Comparison of ENCODE assay signal across 17 mouse cellular contexts in genomic region chr8:78604426-78604825, GRCm38 (mm10).
"Had no signal": no experiment of that assay in that cellular context is flagged by ENCODE, and none has a peak within 500 bp of the region (broad histone marks: within the 10 kb centered on the region; RNA-seq: fewer than 3 reads in every experiment).

No protein-coding gene starts in this region.

- H3K27ac ChIP-seq: kidney, embryonic 15.5 days; left cerebral cortex, adult 2 months; liver, embryonic 15.5 days; lung, embryonic 15.5 days; midbrain, embryonic 10.5 days; midbrain, embryonic 13.5 days; stomach, embryonic 15.5 days had no signal

- DNase-seq: kidney, adult 18-20 months; kidney, postnatal 10 days; layer of hippocampus, postnatal 36 days; lung, adult 18-20 months; lung, postnatal 10 days; lung, postnatal 36 days; thymus, postnatal 25 days had no signal

- H3K4me3 ChIP-seq: kidney, embryonic 15.5 days; left cerebral cortex, adult 2 months; liver, embryonic 15.5 days; lung, embryonic 15.5 days; megakaryocyte, embryonic 14.5 days; midbrain, embryonic 10.5 days; midbrain, embryonic 13.5 days; stomach, embryonic 15.5 days had no signal

- H3K9ac ChIP-seq: kidney, embryonic 15.5 days; liver, embryonic 15.5 days; lung, embryonic 15.5 days; midbrain, embryonic 13.5 days; stomach, embryonic 15.5 days had no signal

- H3K9me3 ChIP-seq: kidney, embryonic 15.5 days; lung, embryonic 15.5 days; midbrain, embryonic 13.5 days; stomach, embryonic 15.5 days had no signal

- ATAC-seq: midbrain, embryonic 13.5 days; midbrain, embryonic 16.5 days had no signal

- H3K27me3 ChIP-seq: kidney, embryonic 15.5 days; liver, embryonic 15.5 days; lung, embryonic 15.5 days; megakaryocyte, embryonic 14.5 days; midbrain, embryonic 13.5 days; stomach, embryonic 15.5 days had no signal

- H3K4me2 ChIP-seq: kidney, embryonic 15.5 days; liver, embryonic 11.5 days; liver, embryonic 15.5 days; lung, embryonic 15.5 days; midbrain, embryonic 13.5 days; stomach, embryonic 15.5 days had no signal

- H3K4me1 ChIP-seq: kidney, embryonic 15.5 days; liver, embryonic 15.5 days; lung, embryonic 15.5 days; megakaryocyte, embryonic 14.5 days; midbrain, embryonic 10.5 days; stomach, embryonic 15.5 days had no signal
